Mouse (Mus musculus) neural tube, embryonic 13.5 days (tissue): ENCODE data around the gene Bach2. TPM values are rescaled to one million over a fixed set of nuclear protein-coding genes. Genes with fewer than 3 reads are reported as not detected.
A peak's percentile ranks its signal among the peaks of the same experiment; 100 is the strongest.

ENCODE experiments used
- ATAC-seq: fragments of 200-750 bp; cut with Nextera tagmentation; 2 replicates; pipeline ENCODE4 v1.8.0; 2017; ENCODE audit warnings: low read depth, mild to moderate bottlenecking, moderate TSS enrichment, moderate library complexity
- H3K27ac ChIP-seq: fragments of 300-500 bp; sonication (generic); replicated peaks from 2 replicates; pipeline ENCODE4 v1.5.1; 2015; ENCODE audit warnings: moderate library complexity, mild to moderate bottlenecking, inconsistent platforms
- H3K27me3 ChIP-seq: fragments of 300-500 bp; sonication (generic); 2 replicates; pipeline ENCODE4 v1.6.1; 2015; ENCODE audit warnings: mild to moderate bottlenecking, inconsistent platforms
- H3K36me3 ChIP-seq: fragments of 300-500 bp; sonication (generic); 2 replicates; pipeline ENCODE4 v1.6.1; 2015; ENCODE audit warnings: mild to moderate bottlenecking, inconsistent platforms
- H3K4me1 ChIP-seq: fragments of 300-500 bp; sonication (generic); replicated peaks from 2 replicates; pipeline ENCODE4 v1.6.1; 2015; ENCODE audit warnings: inconsistent platforms
- H3K4me2 ChIP-seq: fragments of 300-500 bp; sonication (generic); 2 replicates; pipeline ENCODE4 v1.6.1; 2015; ENCODE audit warnings: inconsistent platforms, mild to moderate bottlenecking, moderate library complexity
- H3K4me3 ChIP-seq: fragments of 300-500 bp; sonication (generic); 2 replicates; pipeline ENCODE4 v1.5.1; 2015; ENCODE audit warnings: mild to moderate bottlenecking, inconsistent platforms
- H3K9ac ChIP-seq: fragments of 300-500 bp; sonication (generic); 2 replicates; pipeline ENCODE4 v1.6.1; 2015; ENCODE audit warnings: moderate library complexity, mild to moderate bottlenecking, inconsistent platforms
- H3K9me3 ChIP-seq: fragments of 300-500 bp; sonication (generic); 2 replicates; pipeline ENCODE4 v1.6.1; 2016; ENCODE audit warnings: inconsistent platforms
- WGBS: fragments of 180-500 bp; shearing (Covaris S2); methylation state at CpG from one replicate; pipeline ENCODE4 v1.1.7; 2015; 5-methylcytosine and 5-hydroxymethylcytosine counted together
- polyA plus RNA-seq: library from polyadenylated mRNA; unstranded; fragments of >200 nt; fragmentation: Nextera tagmentation; extraction: Ambion mirVana; gene quantifications from 2 replicates; pipeline ENCODE4 v1.2.1, GENCODE M21; 2015

Bach2 gene
- polyA plus RNA-seq, 1 experiment from 2014 or later, result 37.7 TPM

DNA sequence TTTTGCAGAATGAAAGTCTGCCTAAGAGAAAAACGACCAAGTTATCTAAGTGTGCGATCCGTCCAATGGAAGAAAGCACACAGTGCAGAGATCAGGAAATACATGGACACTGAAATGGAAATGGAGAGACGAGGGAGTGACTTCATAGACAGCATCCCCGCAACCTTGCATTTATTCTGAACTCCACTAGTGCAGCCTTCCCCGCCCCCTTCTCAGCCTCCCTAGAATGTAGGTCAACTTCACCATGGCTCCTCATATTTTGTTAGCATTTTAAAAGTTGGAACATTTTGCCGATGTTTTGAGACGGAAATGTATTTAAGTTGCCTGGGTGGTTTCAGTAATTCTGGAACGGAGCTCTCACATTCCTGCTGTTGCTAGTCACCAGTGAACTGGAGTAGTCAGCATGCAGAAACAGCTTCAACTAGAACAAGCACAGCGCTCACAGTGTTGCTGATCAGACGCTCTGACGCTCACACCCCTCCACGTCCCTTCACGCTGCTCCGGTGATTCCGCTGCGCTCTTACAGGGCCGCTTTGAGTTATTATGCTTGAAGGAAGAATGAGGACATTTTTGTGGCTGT lies 66.5 kb downstream of the Bach2 start:
- ATAC-seq, result no peak
- Histone ChIP-seq H3K9ac (peak overlapping the region; percentile 38; the same call in 1 of the 2 replicates), H3K4me3 (no peak overlapping the region), H3K4me1 (peaks cover 72% of the 10 kb centered on the region), H3K9me3 (no peaks in the 10 kb centered on the region), H3K27me3 (no peaks in the 10 kb centered on the region), H3K27ac (peak overlapping the region; percentile 91), H3K4me2 (peak overlapping the region; percentile 44), H3K36me3 (no peaks in the 10 kb centered on the region)
- WGBS, result 41% methylated on average over 18 of the region's 18 CpGs

DNA sequence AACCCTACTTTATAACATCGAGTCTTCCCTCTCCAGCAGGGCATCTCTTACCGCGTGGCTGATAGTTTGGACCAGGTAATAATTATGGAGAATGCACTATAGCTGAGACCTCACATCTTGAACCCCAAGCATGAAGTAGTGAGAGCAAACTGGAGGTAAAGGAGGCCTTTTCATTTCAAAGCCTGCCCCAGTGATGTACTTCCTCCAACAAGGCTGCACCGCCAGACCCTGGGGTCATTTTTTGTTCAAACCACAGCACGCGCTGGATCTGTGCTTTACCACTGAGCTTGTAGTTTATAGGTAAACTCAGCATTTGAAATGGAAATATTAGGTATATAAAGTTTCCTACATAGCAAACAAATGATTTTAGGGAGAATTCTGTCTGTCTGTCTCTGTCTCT lies 67.1 kb downstream of the Bach2 start:
- Histone ChIP-seq H3K4me1 (peaks cover 67% of the 10 kb centered on the region), H3K4me3 (no peak overlapping the region), H3K9me3 (no peaks in the 10 kb centered on the region), H3K9ac (peak overlapping the region; percentile 38), H3K27ac (peak overlapping the region; percentile 91), H3K27me3 (no peaks in the 10 kb centered on the region), H3K4me2 (0 out of 2 replicates have a peak overlapping the region, but pooled peaks have one; percentile 44), H3K36me3 (no peaks in the 10 kb centered on the region)
- ATAC-seq, result no peak
- WGBS, result 66% methylated on average over 6 of the region's 6 CpGs

DNA sequence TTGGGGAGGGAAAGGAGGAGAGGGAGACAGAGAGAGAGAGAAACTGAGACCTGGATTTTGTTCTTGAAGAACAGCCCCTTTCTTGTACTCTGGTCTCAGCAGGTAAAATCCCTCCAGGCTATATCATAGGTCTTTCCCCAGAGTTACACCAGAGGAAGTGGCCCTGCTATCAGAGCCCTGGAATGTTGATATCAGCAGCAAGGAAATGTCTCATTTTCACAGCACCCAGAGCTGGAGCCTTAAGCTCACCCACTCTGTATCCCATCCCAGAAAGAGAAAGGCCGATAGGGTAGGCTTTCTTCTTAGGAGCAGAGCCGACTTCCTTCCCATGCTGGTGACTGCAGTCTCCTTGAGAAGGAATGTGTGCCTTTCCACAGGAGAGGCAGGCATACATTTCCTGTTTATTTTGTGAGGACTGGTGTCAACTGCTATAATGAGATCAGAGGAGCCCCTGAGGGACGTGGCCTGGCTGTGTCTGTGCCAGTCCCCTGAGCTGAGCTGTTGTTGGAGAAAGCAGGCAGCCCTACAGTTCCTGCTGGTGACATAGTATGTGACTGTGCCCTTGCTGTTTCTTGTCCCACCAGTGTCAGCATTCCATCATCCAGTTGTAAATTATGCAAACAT lies 67.7 kb downstream of the Bach2 start:
- Histone ChIP-seq H3K27me3 (no peaks in the 10 kb centered on the region), H3K27ac (peak overlapping the region; percentile 59), H3K4me3 (no peak overlapping the region), H3K9me3 (no peaks in the 10 kb centered on the region), H3K4me2 (no peak overlapping the region), H3K4me1 (peaks cover 64% of the 10 kb centered on the region), H3K36me3 (no peaks in the 10 kb centered on the region), H3K9ac (peak overlapping the region; percentile 38)
- ATAC-seq, result no peak
- 52% methylated on average over 3 of the region's 3 CpGs for WGBS

DNA sequence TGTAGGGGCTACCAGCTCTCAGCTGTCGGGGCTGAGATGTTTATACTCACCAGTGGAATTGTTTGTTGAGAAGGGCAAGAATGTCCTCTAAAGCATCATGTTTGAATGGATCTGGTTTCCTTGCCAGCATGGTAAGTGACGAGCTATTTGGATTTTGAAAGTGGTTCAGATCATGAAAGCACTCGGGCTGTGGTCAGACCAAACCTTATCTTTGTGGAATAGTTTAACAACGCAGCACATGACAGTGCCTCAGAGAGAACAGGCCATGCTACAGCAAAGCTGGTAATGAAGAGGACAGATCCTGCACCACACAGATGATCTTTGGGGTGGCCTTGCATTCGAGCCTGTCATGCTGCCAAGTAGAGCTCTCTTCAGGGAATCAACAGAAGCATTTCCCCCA lies 68.6 kb downstream of the Bach2 start:
- no peak overlapping the region for H3K27ac ChIP-seq
- peaks cover 65% of the 10 kb centered on the region for H3K4me1 ChIP-seq
- no peaks in the 10 kb centered on the region for H3K36me3 ChIP-seq
- no peaks in the 10 kb centered on the region for H3K9me3 ChIP-seq
- H3K9ac ChIP-seq, result no peak overlapping the region
- 83% methylated on average over 5 of the region's 5 CpGs for WGBS
- no peak overlapping the region for H3K4me3 ChIP-seq
- H3K27me3 ChIP-seq, result no peaks in the 10 kb centered on the region
- no peak overlapping the region for H3K4me2 ChIP-seq
- ATAC-seq, result no peak

DNA sequence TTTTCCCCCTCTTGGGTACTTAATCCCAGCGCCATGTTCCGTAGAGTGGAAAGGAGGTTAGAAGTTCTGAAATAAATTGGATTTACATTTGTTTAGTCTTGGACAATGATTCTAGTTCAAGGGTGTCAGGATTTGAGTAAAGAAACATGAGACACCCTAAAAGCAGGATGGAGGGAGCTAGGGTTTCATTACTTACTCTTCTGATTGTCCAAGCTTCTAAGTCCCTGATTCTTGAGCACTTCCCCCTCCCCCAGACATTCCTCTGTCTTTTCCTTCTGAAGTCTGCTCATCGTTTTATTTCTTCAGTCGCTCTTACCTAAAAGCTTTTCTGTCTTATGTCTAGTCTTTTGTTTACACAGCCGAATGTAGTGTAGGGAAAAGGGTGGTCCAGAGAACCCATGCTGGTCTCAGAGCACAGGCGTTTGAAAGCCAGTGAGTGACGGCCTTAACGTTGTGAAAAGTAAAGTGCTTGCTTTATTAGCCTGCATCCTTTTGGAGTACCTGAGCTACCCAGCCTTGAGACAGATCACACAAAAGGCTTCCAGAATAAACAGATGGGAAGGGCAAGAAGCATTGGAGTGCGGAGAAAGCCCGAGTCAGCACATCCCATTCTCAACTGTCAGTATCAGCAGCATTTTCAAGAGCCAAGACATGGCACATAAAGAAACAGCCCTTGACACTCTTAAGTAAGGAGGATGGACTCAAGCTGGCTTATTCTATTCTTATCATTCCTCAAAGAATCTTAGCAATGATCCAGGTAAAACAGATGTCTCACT lies 73.8 kb downstream of the Bach2 start:
- Histone ChIP-seq H3K4me2 (no peak overlapping the region), H3K4me1 (peaks cover 34% of the 10 kb centered on the region), H3K9ac (no peak overlapping the region), H3K27me3 (no peaks in the 10 kb centered on the region), H3K4me3 (no peak overlapping the region), H3K27ac (peak overlapping the region; percentile 57), H3K36me3 (peaks cover 6% of the 10 kb centered on the region), H3K9me3 (no peaks in the 10 kb centered on the region)
- WGBS, result 52% methylated on average over 10 of the region's 10 CpGs
- no peak for ATAC-seq

DNA sequence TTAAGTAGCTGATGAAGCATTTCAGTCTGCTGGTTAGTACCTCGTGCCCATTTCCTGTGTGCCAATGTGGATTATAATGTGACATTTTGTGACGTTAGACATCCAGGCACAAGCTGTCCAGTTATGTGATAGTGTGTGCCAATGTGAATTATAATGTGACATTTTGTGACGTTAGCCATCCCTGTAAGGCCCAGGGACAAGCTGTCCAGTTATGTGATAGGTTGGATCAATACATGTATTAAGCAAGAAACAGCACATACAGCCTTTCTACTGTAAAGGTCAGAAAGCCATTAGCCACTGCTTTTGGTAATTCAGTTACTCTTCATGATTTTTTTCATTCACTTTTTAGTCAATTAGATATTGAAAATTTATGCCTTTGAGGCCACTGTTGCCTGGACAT lies 76.3 kb downstream of the Bach2 start:
- 82% methylated on average over 3 of the region's 3 CpGs for WGBS
- Histone ChIP-seq H3K27me3 (no peaks in the 10 kb centered on the region), H3K4me2 (no peak overlapping the region), H3K27ac (no peak overlapping the region), H3K4me3 (no peak overlapping the region), H3K36me3 (peaks cover 18% of the 10 kb centered on the region), H3K9me3 (0 out of 2 replicates have a peak, but pooled peaks cover 3% of the 10 kb centered on the region), H3K4me1 (peaks cover 37% of the 10 kb centered on the region), H3K9ac (no peak overlapping the region)
- no peak for ATAC-seq

DNA sequence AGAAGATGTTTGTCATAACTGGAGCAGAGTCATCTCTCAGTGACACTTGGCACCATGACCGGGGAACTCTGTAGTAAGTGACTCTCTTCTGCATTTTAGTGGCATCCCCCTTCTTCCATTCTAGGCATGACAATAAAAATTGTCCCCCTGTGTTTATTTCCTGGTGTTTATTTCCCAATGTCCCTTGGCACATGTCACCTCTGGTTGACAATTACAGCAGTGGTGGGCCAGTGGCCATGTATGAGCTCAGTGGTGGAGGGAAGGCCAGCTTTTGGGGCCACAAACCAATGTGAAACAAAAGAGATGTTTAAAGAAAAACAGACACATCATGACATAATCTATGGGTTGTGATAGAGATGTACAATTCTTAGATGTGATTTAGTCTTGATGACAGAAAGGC lies 80.0 kb downstream of the Bach2 start:
- H3K9ac ChIP-seq, result no peak overlapping the region
- H3K27ac ChIP-seq, result no peak overlapping the region
- WGBS, result 100% methylated on average over 1 of the region's 1 CpGs
- peaks cover 29% of the 10 kb centered on the region for H3K4me1 ChIP-seq
- peaks cover 18% of the 10 kb centered on the region for H3K36me3 ChIP-seq
- no peak for ATAC-seq
- no peaks in the 10 kb centered on the region for H3K27me3 ChIP-seq
- no peak overlapping the region for H3K4me2 ChIP-seq
- H3K4me3 ChIP-seq, result no peak overlapping the region
- peaks cover 11% of the 10 kb centered on the region; the same call in 1 of the 2 replicates for H3K9me3 ChIP-seq

DNA sequence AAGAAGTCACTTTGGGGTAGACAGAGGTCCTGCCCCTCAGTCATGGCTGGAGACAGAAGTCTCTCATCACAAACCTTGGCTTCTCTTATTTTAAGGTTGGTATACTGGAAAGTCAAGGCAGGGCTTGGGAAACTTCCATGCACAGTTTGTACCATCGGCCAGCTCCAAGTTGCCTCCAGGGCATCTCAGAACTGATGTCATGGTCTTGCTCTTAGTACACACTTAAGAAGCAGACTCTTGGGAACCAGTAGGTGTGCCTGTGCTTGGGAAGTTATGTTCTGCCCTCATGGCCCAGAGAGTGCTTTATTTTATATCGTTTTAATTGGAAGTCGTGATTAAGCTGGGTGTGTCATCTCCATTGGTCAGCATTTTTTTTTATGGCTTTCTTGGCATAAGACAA lies 80.7 kb downstream of the Bach2 start:
- H3K9ac ChIP-seq, result no peak overlapping the region
- 93% methylated on average over 3 of the region's 3 CpGs for WGBS
- no peak overlapping the region for H3K4me3 ChIP-seq
- no peak overlapping the region for H3K4me2 ChIP-seq
- H3K9me3 ChIP-seq, result peaks cover 13% of the 10 kb centered on the region; the same call in 1 of the 2 replicates
- no peak for ATAC-seq
- peaks cover 18% of the 10 kb centered on the region for H3K36me3 ChIP-seq
- no peak overlapping the region for H3K27ac ChIP-seq
- H3K4me1 ChIP-seq, result peaks cover 31% of the 10 kb centered on the region
- H3K27me3 ChIP-seq, result no peaks in the 10 kb centered on the region

DNA sequence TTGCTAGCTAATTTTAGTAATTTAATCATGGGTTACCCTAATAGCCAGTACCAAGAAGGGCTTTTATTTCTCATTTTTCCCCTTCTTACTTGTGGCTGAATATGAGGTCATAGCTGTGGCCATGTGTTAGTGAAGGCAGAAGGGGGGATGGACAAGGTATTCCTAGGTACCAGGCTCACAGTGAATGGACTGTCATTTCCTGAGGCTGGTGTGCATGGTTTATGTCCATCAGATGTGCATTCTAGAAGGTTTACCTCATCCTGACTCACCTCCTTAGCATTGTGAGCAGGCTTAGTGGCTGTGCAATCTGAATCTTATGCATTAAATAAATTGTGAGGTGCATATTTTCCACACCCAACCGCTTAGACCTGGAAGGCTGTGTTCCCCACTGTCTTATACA lies 81.4 kb downstream of the Bach2 start:
- Histone ChIP-seq H3K9me3 (peaks cover 13% of the 10 kb centered on the region; the same call in 1 of the 2 replicates), H3K4me3 (no peak overlapping the region), H3K27me3 (no peaks in the 10 kb centered on the region), H3K27ac (no peak overlapping the region), H3K36me3 (peaks cover 18% of the 10 kb centered on the region), H3K4me1 (peaks cover 38% of the 10 kb centered on the region), H3K4me2 (no peak overlapping the region), H3K9ac (no peak overlapping the region)
- 94% methylated on average over 1 of the region's 1 CpGs for WGBS
- ATAC-seq, result no peak

DNA sequence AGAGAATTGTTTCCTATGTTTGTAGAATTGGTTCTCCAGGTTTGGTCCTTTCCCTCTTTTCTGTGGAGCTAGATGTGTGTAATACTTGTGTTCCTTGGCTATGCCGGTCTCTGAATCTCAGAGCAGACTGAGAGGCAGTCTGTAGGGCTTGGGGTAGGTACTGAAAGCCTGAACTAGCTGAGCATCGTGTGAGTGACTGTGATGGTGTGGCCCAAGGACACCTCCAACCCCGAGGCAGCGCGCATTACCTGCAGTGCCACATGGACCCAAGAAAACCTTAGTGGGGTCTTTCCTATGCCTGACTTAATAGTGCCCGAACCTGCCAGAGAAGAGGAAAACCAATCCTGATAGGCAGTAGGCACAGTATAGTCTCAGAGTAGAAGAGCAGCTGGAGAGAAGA lies 85.5 kb downstream of the Bach2 start:
- H3K9ac ChIP-seq, result no peak overlapping the region
- no peaks in the 10 kb centered on the region for H3K27me3 ChIP-seq
- H3K9me3 ChIP-seq, result peaks cover 9% of the 10 kb centered on the region; the same call in 1 of the 2 replicates
- H3K36me3 ChIP-seq, result no peaks in the 10 kb centered on the region
- no peak overlapping the region for H3K4me2 ChIP-seq
- H3K4me3 ChIP-seq, result no peak overlapping the region
- H3K4me1 ChIP-seq, result peaks cover 79% of the 10 kb centered on the region
- H3K27ac ChIP-seq, result peak overlapping the region; percentile 92; the same call in 1 of the 2 replicates
- WGBS, result 93% methylated on average over 6 of the region's 6 CpGs
- no peak for ATAC-seq

DNA sequence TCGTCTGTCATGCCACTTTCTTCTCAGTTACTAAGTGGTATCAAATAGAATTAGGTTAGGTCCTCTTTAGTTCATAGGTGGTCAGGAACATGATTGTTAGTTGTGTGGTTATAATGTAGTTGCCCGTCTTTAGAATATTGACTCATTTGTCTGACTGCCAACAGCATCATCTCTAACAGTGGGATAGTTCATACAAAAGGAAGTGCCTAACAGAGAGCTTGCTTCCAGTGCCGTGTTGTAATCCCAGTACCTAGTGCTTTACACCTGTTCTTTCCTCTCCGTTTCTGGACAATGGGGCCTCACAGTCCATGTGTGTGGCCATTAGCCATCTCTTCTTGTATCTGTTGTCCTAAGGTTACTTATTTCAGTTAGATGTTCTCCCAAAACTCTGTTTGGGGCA lies 86.4 kb downstream of the Bach2 start:
- H3K4me1 ChIP-seq, result peaks cover 76% of the 10 kb centered on the region

DNA sequence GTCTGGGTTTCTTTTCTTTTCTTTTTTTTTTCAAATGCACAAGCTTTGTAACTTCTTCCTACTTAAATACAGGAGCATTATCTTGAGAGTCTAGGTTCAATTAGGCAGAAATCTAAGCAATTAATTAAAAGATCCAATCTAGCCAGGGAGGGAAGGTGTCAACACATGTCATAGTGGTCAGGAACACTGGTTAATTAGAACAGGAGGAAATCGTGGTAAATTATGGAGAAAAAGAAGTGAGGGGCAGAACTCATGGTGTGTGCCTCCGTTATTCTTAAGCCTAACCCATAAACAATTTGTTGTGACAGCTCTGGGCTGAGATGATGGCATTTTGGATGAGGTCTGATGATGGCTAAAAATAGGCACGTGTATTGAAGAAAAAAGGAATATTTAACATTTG lies 87.0 kb downstream of the Bach2 start:
- 0 out of 2 replicates have a peak overlapping the region, but pooled peaks have one; percentile 17 for H3K9ac ChIP-seq
- H3K36me3 ChIP-seq, result no peaks in the 10 kb centered on the region
- H3K4me2 ChIP-seq, result no peak overlapping the region
- 0 out of 2 replicates have a peak, but pooled peaks have one; percentile 1 for ATAC-seq
- peaks cover 73% of the 10 kb centered on the region for H3K4me1 ChIP-seq
- H3K27ac ChIP-seq, result peak overlapping the region; percentile 92
- H3K27me3 ChIP-seq, result no peaks in the 10 kb centered on the region
- H3K4me3 ChIP-seq, result no peak overlapping the region
- peaks cover 9% of the 10 kb centered on the region; the same call in 1 of the 2 replicates for H3K9me3 ChIP-seq
- WGBS, result 11% methylated on average over 3 of the region's 3 CpGs

More for the DNA sequence above, 86.4 kb downstream of the Bach2 start:
- Histone ChIP-seq H3K4me3 (no peak overlapping the region), H3K9ac (no peak overlapping the region), H3K36me3 (no peaks in the 10 kb centered on the region), H3K27me3 (no peaks in the 10 kb centered on the region), H3K27ac (peak overlapping the region; percentile 92; the same call in 1 of the 2 replicates), H3K4me2 (no peak overlapping the region), H3K9me3 (peaks cover 9% of the 10 kb centered on the region; the same call in 1 of the 2 replicates)
- 41% methylated on average over 4 of the region's 4 CpGs for WGBS
- no peak for ATAC-seq
